Mouse (Mus musculus): ENCODE measurements around the gene Adam33.
"Not testable (repeated sequence)": the region's sequence is repeated elsewhere in the genome, so short reads cannot be mapped to it uniquely, and the experiment has no call there.

Gene Adam33

DNA sequence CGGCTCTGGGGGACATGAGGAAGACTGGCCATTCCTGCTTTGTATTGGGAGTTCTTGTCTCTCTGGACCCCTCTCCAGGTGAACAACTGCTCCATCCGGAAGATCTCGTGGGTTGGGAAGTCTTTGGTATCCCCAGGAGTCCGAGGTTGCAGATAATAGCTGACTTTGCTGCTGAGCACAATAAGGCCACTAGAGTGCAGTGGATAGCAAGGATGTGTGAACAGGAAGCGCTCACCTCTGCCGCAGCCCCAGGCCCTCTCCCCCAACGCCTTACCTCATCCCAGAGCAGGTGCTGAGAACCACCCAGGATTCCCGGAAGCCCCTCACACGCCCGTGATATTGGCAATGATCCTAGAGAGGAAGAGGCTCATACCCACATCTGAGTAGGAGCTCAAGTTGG is 7.4 kb downstream of the Adam33 start:
- DNase-seq (ENCODE audit: low spot score) = peak; percentile 67

DNA sequence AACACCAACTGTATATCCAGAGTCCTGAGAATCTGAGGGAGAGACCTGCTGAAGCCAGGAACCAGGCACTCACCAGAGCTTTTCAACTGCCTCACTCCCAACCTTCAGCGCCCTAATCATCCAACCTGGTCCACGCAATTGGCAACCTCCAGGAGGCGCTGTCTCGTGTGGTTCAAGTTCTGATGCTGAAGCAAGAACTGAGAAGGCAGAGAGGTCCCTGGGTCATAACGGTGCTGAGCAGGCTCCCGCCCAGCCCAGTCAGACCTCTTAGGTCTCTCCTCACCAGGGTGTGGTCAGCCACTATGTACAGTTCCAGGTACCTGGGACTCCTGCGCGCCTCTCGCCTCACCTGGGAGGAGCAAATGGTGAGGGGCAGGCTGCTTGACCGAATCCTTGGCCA is 8.0 kb downstream of the Adam33 start:
- peak; percentile 76 for DNase-seq (ENCODE audit: low spot score)

DNA sequence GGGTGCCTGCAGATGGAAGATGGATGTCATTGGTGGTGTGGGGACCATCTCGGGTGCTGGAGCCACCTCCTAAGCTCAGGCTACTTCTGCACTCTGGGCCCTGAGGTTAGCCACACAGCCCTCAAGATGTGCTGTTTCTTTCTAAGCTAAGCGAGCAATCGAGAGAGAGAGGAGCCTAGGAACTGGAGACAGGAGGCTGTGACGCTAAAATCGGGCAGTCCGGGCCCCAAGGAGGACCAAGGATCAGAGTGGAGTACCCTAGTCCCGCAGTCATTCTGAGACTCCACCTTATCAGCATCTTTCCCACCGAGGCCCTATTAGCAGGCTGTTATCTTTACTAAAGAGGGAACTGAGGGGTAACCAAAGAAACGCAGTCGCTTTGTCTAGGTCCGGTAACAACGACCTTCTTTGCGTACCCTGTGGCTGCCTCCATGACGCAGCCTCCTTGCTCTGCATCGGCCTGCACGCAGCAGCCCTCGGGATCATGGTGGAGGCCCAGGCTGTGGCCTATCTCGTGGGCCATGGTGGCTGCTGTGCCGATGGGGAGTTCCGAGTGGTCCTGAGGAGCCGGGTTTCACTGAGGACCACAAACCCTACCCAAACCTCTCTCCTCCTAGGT is 8.9 kb downstream of the Adam33 start:
- peak; percentile 21 for DNase-seq (ENCODE audit: low spot score)

DNA sequence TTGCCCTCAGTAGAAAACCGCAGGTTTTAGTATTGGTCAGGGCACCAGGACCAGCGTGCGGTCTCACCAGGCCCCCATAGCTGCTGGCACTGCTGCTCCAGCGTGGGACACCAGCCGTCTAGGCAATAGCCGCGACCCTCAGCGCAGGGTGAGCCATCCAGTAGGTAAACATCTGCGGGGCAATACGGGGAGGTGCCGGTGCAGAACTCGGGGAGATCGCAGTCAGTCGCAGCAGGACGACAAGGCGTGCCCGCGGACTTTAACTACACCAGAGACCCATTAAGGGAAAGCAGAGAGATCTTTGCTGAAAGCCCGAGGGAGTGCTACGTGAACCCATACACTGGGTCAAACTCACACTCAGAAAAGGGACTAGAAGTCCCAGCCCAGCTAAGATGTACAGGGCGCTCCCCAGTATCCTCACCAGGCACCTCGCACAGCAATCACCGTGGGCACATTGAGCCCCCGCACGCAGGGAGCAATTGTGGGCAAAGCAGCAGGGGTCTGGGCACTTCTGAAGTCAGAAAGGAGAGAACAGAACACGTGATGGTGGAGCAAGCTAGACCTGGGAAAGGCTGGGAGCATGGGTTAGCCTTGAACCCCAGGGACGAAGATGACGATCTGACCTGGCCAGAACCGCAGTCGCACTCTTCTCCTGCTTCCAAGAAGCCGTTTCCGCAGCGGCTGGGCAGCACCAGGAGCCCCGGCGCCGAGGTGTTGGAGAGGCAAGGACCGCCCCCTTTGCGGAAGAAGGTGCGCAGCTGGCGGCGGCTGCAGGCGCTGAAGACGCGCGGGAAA is 9.6 kb downstream of the Adam33 start:
- peak; percentile 14 for DNase-seq (ENCODE audit: low spot score)

DNA sequence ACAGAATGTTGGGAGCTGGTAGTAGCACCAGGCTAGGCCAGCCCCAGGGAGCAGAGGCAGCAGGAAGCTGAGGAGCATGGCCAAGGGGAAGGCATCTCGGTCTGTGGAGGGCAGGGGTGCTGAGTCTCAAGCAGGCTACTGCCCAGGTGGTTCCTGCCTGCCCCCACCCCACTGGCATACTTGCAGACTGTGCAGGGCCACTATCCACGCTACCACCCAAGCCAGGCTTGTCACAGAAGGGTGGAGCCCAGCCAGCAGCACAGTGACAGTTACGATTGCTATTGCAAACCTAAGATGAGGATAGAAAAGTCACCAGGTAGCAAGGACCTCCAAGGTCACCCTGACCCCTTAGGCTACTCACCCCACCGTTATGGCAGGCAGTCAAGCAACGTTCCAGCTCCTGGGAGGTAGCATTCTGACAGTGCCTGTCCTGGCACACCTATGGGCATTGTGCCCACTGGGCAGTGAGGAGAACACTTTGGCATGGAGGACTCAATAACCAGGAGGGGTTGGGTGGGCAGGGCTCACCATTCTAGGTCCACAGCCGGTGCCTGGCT is 10.7 kb downstream of the Adam33 start:
- DNase-seq (ENCODE audit: low spot score) = no peak

DNA sequence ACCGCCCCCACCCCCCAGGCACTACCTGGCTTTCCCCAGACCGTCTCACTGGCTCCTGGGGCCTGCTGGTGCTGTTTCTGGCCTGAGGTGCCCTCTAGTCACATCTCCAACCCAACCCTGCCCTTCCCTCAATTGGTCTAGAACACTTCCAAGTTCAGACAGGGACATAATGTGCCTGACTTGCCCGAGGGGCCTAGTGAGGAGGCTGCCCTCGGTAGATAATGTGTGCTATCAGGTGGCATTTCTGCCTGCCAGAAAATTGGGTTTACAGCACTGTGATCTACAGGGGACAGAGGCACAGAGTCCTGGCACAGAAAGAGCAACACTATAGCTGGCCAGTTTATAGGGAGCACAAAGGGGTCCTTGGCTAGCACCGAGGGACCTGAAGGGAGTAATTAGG is 11.6 kb downstream of the Adam33 start:
- DNase-seq (ENCODE audit: low spot score) = no peak

DNA sequence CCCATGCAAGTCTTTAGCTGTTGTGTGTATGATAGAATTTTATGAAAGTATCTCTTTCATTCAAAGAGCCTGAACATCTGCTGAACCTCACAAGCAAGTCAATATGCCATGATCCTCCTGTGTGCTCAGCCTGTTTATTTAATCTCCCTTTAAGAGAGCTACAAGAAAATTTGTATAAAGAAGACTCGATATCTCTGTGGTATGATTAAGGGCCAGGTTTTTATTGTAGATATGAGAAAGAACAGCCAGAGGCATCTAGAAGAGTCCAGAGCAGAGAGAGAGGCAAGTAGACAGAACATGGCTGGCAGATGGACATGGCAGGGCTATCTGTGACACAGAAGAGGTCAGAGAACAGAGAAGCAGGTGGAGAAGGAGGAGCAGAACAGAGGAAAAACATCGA is 17.6 kb downstream of the Adam33 start:
- DNase-seq (ENCODE audit: low spot score) = no peak

DNA sequence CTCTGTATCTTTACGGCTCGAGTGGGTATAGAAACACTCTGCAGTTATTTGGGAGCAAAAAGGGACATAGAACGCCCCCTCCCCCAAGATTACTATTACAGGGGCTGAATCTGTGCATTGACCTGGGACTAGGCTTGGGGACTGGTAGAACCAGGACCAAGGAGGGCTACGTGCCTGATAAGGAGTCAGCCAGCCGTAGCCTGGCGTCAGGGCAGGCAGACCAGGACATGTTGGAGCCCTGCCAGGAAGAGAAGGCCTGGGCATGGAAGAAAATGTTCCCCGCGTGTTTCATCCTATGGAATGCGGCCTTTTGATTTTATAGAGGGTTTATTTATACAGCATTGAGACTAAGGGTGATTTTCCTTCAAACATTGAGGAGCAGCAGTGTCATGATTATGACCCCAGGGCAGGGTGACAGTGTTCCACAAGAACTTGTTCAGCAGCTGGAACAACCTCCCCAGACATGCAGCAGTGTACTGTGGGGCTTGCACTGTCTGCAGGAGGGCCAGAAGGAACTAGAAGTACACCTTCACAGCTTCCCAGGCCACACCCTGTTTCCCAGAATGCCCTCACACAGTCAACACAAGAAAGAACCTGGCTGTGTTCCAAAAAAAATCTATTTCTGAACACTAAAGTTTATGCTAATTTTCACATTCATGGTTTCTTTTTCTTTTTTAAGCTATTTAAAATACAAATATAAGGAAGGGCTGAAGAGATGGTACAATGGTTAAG is 18.5 kb downstream of the Adam33 start:
- no peak for DNase-seq (ENCODE audit: low spot score)

DNA sequence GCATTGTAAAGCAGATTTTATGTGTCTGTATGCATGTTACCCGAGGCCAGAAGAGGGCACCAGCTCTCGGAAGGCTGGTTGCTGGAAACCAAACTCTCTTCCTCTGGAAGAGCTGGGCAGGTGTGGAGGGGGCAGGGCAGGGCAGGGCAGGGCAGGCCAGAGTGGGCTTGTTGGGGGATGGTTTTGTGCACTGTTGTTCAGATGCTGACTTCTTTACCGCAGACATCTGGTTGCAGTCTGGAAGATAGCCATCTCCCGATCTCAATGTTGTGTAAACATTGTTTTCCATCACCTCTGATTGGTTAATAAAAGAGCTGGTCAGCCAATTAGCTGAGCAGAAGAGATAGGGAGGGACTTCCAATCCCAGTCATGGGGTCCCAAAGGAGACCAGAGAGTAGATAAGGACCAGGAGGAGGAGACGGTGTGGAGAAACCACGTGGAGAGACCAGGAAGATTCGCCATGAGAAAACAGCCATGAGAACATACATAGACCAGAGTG is 19.2 kb downstream of the Adam33 start:
- DNase-seq (ENCODE audit: low spot score) = no peak

DNA sequence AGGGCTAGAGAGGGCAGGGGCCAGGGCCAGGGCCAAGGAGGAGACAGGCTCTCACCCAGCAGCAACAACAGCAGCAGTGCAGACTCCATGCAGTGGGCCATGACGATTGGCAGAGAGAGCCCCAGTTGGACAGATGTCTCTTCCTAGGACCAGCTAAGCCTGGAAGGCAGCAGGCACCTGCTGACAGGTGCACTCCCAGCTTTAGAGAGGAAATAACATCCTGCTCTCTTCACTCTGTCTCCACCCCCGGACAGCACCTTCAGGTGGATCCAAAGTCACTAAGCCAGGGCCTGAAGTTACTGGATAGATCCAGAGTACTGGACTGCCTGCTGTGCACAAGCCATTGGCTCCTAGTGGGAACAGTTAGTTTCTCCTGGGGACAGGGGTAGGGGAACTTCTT is 20.6 kb downstream of the Adam33 start, which contains the start of gene Gfra4:
Gene Gfra4, minus strand, starts transcription at position 101 of the 400 bp plus-strand sequence.
- DNase-seq (ENCODE audit: low spot score) = no peak

DNA sequence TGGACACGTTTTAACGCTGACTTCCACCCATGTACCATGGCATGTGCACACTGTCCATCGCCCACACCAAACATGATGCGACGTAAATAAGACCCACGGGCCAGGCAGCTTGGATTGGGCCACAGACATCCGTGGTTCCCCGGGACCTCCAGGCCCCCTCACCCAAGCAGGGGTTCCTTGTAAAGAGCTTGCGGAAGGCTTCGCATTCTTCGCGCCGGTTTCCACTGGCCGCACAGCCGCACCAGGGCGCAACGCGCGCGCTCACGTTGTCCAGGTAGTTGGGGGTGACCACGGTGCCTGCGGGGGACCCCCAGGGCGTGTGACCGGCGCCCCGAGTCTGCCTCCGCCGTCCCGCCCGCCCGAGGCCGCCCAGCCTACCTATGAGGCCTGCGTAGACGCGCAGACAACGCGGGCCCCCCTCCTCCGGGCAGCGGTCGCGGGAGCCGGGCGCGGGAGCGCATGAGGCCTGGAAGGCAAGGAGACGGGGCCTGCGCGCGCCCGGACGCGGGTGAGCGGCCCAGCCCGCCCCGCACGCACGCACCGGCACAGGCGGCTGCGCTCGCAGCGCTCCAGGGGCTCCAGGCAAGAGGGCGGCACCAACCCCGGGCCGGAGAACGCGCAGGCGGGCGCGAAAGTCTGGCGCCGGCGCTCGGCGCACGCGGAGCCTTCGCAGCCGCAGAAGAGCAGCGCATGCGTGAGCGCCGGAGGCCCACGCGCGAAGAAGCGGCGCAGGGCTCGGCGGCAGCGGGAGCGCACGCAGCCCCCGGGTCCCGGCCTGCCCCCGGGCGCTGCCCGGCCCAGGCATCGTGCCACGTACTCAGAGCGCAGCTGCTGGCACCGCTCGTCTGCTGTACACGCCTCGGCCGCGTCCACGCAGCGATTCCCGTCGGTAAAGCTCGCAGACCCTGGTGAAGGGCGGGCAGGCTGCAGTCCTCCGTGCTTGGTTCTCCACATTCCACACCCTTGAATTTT is 22.5 kb downstream of the Adam33 start:
- DNase-seq (ENCODE audit: low spot score) = peak; percentile 42

DNA sequence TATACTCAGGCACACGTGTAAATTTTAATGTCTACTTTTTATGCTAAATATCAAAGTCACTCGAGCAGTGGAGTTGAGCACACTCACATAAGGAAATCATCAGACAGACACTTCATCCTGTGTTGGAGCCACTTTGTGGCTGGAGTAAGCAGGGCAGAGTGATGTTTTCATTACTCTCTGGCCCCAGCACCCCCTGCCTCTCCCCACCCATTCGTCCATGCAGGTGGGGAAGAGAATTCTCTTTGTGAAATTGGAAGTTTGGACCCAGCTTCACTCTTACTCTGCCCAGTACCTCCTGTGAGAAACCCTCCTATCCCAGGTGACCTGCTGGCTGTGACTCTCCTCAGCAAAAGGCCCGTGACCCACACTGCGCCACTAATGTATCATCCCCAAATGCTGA is 24.9 kb downstream of the Adam33 start:
- no peak for DNase-seq (ENCODE audit: low spot score)

DNA sequence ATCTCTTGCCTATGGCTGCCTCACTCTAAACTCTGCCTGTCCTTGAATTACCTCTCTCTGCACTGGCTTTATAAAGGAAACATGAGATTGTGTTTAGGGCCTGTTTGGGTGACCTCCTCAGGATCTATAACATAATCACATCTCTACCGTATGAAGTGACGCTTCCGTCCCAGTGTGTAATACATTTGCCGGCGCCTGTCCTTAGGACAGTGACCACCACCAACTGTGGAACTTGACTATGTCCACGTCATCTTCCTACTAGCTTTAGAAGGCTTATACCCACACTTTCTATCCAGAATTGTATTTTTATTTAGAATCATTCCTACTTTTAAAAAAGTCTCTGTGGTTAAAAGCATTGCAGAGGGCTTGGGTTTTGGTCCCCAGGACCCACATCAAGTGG is 25.4 kb downstream of the Adam33 start:
- no peak for DNase-seq (ENCODE audit: low spot score)

DNA sequence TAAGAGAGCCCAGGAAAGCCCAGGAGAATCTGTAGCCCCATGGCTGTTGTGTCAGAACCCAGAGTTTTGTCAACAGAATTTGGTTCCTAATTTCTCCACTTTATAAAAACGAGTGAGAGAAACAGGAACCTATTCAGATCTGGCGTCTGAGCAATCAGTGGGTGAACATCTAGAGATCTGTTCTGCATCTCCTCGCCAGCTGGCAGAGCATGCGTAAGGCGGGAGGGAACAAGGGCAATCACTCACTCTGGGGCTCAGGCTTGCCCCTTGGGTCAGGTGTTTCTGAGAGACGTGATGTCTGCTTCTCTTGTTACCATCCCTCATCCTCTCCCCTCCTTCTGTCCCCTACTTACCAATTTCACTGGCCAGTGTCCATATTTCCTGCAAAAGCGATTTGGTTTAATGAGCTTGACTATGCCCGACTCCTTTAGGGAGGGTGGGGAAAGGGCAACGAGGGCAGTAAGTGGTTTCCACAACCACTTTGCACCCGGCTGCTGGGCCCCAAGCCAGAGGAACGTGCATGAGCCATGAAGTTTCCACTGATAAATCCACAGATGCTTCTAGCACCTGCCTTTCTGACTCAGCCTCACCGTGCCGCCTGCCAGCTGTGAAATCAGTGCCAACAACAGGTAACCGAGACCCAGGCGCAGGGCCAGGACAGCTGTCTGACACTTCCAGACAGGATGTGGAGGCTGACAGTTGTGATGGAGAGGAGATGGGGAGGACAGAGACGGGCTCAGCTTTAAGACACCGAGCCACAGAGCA is 26.2 kb downstream of the Adam33 start:
- no peak for DNase-seq (ENCODE audit: low spot score)

DNA sequence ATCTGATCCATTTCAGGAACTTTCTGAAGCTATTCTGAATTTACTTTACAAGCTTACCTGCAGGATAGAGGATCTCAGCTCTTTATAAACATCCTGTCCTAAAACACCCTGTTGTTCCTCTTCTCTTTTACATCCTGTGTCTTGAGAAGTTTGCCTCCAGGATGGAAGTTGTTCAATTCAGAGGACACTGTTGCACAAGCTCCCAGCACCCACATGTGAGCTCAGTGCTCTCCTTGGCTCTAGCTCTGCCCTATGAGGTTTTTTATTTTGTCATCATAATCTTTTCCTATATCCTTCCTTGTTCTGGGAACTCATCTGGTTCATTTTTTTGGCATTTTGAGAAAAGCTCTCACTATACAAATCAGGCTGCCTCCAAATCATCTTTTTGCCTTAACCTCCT is 26.9 kb downstream of the Adam33 start:
- no peak for DNase-seq (ENCODE audit: low spot score)

DNA sequence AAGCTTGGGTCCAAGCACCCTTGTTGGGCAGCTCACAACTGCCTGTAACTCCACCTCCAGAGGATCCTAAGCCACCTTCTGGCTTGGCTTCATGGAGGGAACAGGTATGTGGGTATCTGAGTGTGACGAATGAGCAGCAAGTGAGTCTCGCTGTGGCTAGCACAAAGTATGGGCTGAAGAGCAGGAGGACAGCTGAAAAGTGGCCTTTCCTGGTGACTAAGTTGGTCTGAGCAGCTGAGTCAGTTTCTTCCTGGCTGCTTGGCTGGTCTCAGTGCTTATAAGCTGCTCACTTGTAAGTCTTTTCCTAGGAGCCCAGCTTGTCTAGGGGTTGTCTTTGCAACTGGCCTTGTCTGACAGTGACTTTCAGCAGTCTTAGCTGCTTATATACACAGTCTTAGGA is 27.3 kb downstream of the Adam33 start:
- no peak for DNase-seq (ENCODE audit: low spot score)

DNA sequence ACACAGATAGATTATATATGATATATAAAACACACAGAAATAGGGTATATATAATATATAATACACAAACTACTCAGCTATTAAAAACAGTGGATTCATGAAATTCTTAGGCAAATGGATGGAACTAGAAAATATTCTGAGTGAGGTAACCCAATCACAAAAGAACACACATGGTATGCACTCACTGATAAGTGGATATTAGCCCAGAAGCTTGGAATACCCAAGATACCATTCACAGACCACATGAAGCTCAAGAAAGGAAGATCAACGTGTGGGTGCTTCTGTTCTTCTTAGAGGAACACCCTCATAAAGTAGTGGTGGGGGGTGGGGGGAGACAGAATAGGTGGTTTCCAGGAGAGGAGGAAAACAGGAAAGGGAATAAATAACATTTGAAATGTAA is 32.2 kb downstream of the Adam33 start:
- not testable (repeated sequence) for DNase-seq (ENCODE audit: low spot score)

DNA sequence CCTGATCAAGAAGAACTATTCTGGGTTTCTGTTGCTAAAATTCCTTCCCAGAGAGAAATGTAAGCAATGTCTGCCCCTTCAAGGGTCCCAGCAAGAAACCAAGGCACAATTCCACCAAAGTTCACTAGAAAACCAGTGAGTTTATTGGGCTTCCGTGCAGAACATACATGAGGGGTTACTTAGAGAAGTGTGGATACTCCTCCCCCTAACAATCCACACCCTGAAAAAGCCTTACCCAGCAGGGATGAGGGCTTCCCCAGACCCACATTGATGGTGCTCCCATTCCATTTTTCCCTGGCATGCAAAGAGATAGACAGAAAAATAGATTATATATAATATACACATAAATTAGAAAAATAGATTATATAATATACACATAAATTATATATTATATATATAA is 32.6 kb downstream of the Adam33 start:
- no peak for DNase-seq (ENCODE audit: low spot score)

DNA sequence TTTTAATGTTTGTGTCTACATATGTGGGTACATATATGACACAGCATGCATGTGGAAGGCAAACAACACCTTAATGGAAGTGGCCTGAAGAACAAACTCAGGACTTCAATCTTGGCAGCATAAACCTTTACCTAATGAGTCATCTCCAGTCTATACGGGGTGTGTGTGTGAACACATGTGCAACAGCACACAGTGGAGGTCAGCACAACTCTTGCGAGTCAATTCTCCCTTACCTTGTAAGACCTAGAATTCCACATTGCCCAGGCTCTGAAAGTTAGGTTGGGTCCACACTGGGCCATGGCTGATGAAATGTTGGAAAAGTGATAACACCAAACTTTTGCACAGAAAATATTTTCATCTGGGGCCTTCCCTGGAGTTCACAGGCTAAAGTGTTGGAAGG is 33.1 kb downstream of the Adam33 start:
- no peak for DNase-seq (ENCODE audit: low spot score)

DNA sequence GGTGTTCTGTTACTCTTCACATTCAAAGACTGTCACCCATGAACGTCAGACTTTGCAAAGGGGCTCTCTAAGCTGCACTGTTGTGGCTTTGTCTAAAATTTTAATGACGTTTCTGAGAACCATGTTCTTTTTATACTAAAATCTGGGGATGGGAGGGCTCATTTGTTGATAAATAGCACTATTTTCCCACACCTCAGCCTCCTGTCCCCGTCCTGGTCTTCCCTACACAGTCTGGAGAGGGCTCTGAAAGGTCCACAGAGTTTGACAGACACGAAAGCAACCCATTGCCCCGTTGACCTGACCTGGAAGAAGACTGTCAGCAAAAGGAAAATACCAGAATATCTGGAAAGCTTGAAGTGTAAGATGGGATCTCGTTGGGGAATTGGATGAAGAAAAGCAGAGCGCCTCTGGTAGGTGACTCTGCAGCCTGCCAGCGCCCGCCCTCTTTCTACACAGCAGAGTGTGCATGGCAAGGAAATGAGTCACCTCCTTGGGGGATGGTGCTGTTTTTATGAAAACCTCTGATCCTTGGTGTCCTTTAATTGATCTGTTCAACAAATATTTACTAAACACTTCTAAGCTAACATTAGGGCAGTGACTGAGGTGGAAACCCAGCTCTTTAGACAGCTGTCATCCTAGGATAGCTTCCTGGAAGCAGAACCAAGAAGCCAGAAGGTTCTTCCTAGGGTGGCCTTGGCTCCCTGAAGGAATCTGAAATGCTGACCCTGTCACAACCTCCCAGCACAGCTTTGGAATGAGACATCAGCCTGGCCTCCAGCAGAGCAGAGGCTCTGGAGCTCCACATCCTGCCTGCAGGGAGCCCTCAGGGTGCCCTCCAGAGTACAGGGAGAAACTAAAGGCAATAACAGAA is 34.3 kb downstream of the Adam33 start:
- no peak for DNase-seq (ENCODE audit: low spot score)

All from retina, embryonic 14.5 days (tissue).